Mouse (Mus musculus) embryonic facial prominence, embryonic 11.5 days (tissue): ENCODE measurements around the gene BC025920. TPM values are rescaled to one million over a fixed set of nuclear protein-coding genes. Genes with fewer than 3 reads are reported as not detected.

ENCODE experiments used
- ATAC-seq: fragments of 200-750 bp; cut with Nextera tagmentation; replicated peaks from 2 replicates; pipeline ENCODE4 v1.8.0; 2017; ENCODE audit warnings: low read depth; ENCODE audit not compliant: insufficient number of reproducible peaks, low FRiP score, low TSS enrichment
- DNase-seq: peaks from one replicate; pipeline ENCODE4 v3.0.0-alpha.2; 2015; ENCODE audit warnings: low spot score
- H3K27ac ChIP-seq: fragments of 300-500 bp; sonication (generic); replicated peaks from 2 replicates; pipeline ENCODE4 v1.5.1; 2014; ENCODE audit warnings: mild to moderate bottlenecking, low read depth, low read length, control low read depth
- H3K27me3 ChIP-seq: fragments of 300-500 bp; sonication (generic); 2 replicates; pipeline ENCODE4 v1.6.1; 2014; ENCODE audit warnings: mild to moderate bottlenecking, low read length, moderate library complexity, mixed read lengths; ENCODE audit not compliant: control insufficient read depth, insufficient read depth
- H3K36me3 ChIP-seq: fragments of 300-500 bp; sonication (generic); replicated peaks from 2 replicates; pipeline ENCODE4 v1.6.1; 2014; ENCODE audit warnings: low read depth, mild to moderate bottlenecking, low read length, moderate library complexity, mixed read lengths; ENCODE audit not compliant: control insufficient read depth, insufficient read depth
- H3K4me1 ChIP-seq: fragments of 300-500 bp; sonication (generic); 2 replicates; pipeline ENCODE4 v1.6.1; 2014; ENCODE audit warnings: low read length, mixed read lengths; ENCODE audit not compliant: control insufficient read depth, insufficient read depth
- H3K4me2 ChIP-seq: fragments of 300-500 bp; sonication (generic); 2 replicates; pipeline ENCODE4 v1.6.1; 2014; ENCODE audit warnings: low read depth, mild to moderate bottlenecking, control low read depth, low read length, moderate library complexity
- H3K4me3 ChIP-seq: fragments of 300-500 bp; sonication (generic); 2 replicates; pipeline ENCODE4 v1.5.1; 2014; ENCODE audit warnings: low read depth, low read length, control low read depth
- H3K9ac ChIP-seq: fragments of 300-500 bp; sonication (generic); replicated peaks from 2 replicates; pipeline ENCODE4 v1.6.1; 2014; ENCODE audit warnings: mild to moderate bottlenecking, control low read depth, low read length
- H3K9me3 ChIP-seq: fragments of 300-500 bp; sonication (generic); replicated peaks from 2 replicates; pipeline ENCODE4 v1.6.1; 2016; ENCODE audit warnings: mild to moderate bottlenecking, low read length, inconsistent platforms, mixed read lengths; ENCODE audit not compliant: control insufficient read depth
- WGBS: fragments of 180-500 bp; shearing (Covaris S2); extraction: QIAGEN DNeasy Blood & Tissue Kit; methylation state at CpG from one replicate; pipeline ENCODE4 v1.1.7; 2014; 5-methylcytosine and 5-hydroxymethylcytosine counted together
- polyA plus RNA-seq: library from polyadenylated mRNA; unstranded; fragments of >200 nt; fragmentation: Nextera tagmentation; extraction: Ambion mirVana; gene quantifications from 2 replicates; pipeline ENCODE4 v1.2.1, GENCODE M21; 2014

Gene BC025920
- polyA plus RNA-seq, 1 experiment from 2014 or later, result 0.70 TPM

GRCm38 (mm10) chr10:81579967-81580366, 26.1 kb upstream of the BC025920 start:
- 71% methylated on average over 4 of the region's 4 CpGs for WGBS
- H3K9me3 ChIP-seq, result no peaks in the 10 kb centered on the region
- 0 out of 2 replicates have a peak, but pooled peaks cover 6% of the 10 kb centered on the region for H3K4me1 ChIP-seq
- H3K27ac ChIP-seq, result no peak overlapping the region
- H3K4me2 ChIP-seq, result no peak overlapping the region
- no peak overlapping the region for H3K9ac ChIP-seq
- no peak for ATAC-seq
- H3K36me3 ChIP-seq, result no peaks in the 10 kb centered on the region
- DNase-seq, result no peak
- H3K4me3 ChIP-seq, result no peak overlapping the region
- H3K27me3 ChIP-seq, result peaks cover 8% of the 10 kb centered on the region

- Histone ChIP-seq H3K36me3 (no peaks in the 10 kb centered on the region), H3K9ac (peak overlapping the region; percentile 13; the same call in 1 of the 2 replicates), H3K4me3 (no peak overlapping the region), H3K4me1 (0 out of 2 replicates have a peak, but pooled peaks cover 6% of the 10 kb centered on the region), H3K4me2 (no peak overlapping the region; the same call in 1 of the 2 replicates), H3K27me3 (peaks cover 8% of the 10 kb centered on the region), H3K27ac (no peak overlapping the region), H3K9me3 (no peaks in the 10 kb centered on the region)
- 44% methylated on average over 25 of the region's 25 CpGs for WGBS
- DNase-seq (no peak), ATAC-seq (no peak)
Measured at GRCm38 (mm10) chr10:81580441-81581070, 25.5 kb upstream of the BC025920 start.

GRCm38 (mm10) chr10:81583347-81583746, 22.7 kb upstream of the BC025920 start:
- no peak overlapping the region for H3K27ac ChIP-seq
- WGBS, result 54% methylated on average over 6 of the region's 6 CpGs

GRCm38 (mm10) chr10:81588739-81589138, 17.3 kb upstream of the BC025920 start:
- Histone ChIP-seq H3K27me3 (peaks cover 6% of the 10 kb centered on the region; the same call in 1 of the 2 replicates), H3K36me3 (no peaks in the 10 kb centered on the region), H3K4me3 (no peak overlapping the region), H3K9ac (no peak overlapping the region), H3K27ac (no peak overlapping the region), H3K9me3 (no peaks in the 10 kb centered on the region), H3K4me2 (no peak overlapping the region), H3K4me1 (no peaks in the 10 kb centered on the region)
- DNase-seq, result no peak
- ATAC-seq, result no peak
- WGBS, result 67% methylated on average over 7 of the region's 7 CpGs

More at GRCm38 (mm10) chr10:81583347-81583746, 22.7 kb upstream of the BC025920 start:
- Histone ChIP-seq H3K27me3 (peaks cover 8% of the 10 kb centered on the region; the same call in 1 of the 2 replicates), H3K9ac (no peak overlapping the region), H3K4me3 (no peak overlapping the region), H3K4me2 (no peak overlapping the region), H3K36me3 (no peaks in the 10 kb centered on the region), H3K4me1 (no peaks in the 10 kb centered on the region), H3K9me3 (no peaks in the 10 kb centered on the region)
- ATAC-seq (no peak), DNase-seq (no peak)

GRCm38 (mm10) chr10:81591846-81592245, 14.2 kb upstream of the BC025920 start:
- Histone ChIP-seq H3K27ac (no peak overlapping the region), H3K4me3 (no peak overlapping the region), H3K36me3 (no peaks in the 10 kb centered on the region), H3K4me2 (no peak overlapping the region), H3K4me1 (peaks cover 15% of the 10 kb centered on the region), H3K9ac (no peak overlapping the region), H3K27me3 (peaks cover 5% of the 10 kb centered on the region; the same call in 1 of the 2 replicates), H3K9me3 (no peaks in the 10 kb centered on the region)
- no peak for DNase-seq
- no peak for ATAC-seq
- WGBS, result 73% methylated on average over 9 of the region's 9 CpGs

GRCm38 (mm10) chr10:81592631-81593030, 13.4 kb upstream of the BC025920 start:
- Histone ChIP-seq H3K9ac (no peak overlapping the region), H3K9me3 (no peaks in the 10 kb centered on the region), H3K4me2 (no peak overlapping the region), H3K27me3 (no peaks in the 10 kb centered on the region; the same call in 1 of the 2 replicates), H3K36me3 (no peaks in the 10 kb centered on the region), H3K4me1 (peaks cover 19% of the 10 kb centered on the region), H3K4me3 (no peak overlapping the region), H3K27ac (no peak overlapping the region)
- no peak for DNase-seq
- WGBS, result 81% methylated on average over 7 of the region's 7 CpGs
- no peak for ATAC-seq

- Histone ChIP-seq H3K9ac (no peak overlapping the region), H3K4me2 (no peak overlapping the region), H3K9me3 (no peaks in the 10 kb centered on the region), H3K36me3 (no peaks in the 10 kb centered on the region), H3K4me1 (peaks cover 20% of the 10 kb centered on the region), H3K27ac (no peak overlapping the region), H3K27me3 (no peaks in the 10 kb centered on the region), H3K4me3 (no peak overlapping the region)
- ATAC-seq (no peak), DNase-seq (no peak)
- WGBS, result 66% methylated on average over 4 of the region's 4 CpGs
Measured at GRCm38 (mm10) chr10:81593223-81593622, 12.8 kb upstream of the BC025920 start.

- no peak overlapping the region for H3K9ac ChIP-seq
- H3K27me3 ChIP-seq, result no peaks in the 10 kb centered on the region; the same call in 1 of the 2 replicates
- no peak overlapping the region for H3K4me2 ChIP-seq
- DNase-seq (no peak), ATAC-seq (no peak)
- no peak overlapping the region for H3K4me3 ChIP-seq
- H3K4me1 ChIP-seq, result peaks cover 20% of the 10 kb centered on the region
- no peaks in the 10 kb centered on the region for H3K36me3 ChIP-seq
- H3K9me3 ChIP-seq, result no peaks in the 10 kb centered on the region
- H3K27ac ChIP-seq, result no peak overlapping the region
- 76% methylated on average over 18 of the region's 18 CpGs for WGBS
Measured at GRCm38 (mm10) chr10:81593935-81594334, 12.1 kb upstream of the BC025920 start.
